Mouse (Mus musculus): Measurements from ENCODE around the gene Hist1h2ag.

Hist1h2ag gene

DNA sequence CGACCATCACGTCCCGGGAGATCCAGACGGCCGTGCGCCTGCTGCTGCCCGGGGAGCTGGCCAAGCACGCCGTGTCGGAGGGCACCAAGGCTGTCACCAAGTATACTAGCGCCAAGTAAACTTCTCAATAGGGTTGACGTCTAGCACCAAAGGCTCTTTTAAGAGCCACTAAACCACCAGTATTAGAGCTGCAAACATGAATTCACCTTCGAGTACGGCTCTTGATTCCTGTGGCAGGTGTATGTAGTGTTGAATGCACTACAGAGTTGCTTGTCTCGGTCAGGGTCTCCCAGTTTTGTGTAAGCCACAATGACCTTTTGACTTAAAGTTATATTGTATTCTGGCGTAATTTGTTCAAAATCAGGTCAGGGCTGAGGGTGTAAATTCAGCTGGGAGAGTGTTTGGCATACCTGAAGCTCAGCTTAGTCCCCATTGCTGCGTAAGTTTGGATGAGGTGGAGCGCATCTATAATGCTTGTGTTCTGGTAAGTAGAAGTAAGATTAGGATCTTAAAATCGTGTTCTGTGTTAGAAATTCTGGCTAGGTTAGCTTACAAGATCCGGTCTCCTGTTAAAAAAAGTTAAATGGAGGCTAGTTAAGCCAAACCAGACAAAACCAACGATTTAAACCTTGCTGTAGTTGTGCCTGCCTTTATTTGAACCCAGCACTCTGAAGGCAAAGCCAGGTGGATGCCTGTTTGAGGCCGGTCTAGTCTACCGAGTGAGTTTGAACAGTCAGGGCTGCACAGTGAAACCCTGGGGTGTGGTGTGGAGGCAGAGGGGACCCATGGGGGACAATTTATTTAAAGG is 6.4 kb downstream of the Hist1h2ag start:
- no peak for DNase-seq

DNA sequence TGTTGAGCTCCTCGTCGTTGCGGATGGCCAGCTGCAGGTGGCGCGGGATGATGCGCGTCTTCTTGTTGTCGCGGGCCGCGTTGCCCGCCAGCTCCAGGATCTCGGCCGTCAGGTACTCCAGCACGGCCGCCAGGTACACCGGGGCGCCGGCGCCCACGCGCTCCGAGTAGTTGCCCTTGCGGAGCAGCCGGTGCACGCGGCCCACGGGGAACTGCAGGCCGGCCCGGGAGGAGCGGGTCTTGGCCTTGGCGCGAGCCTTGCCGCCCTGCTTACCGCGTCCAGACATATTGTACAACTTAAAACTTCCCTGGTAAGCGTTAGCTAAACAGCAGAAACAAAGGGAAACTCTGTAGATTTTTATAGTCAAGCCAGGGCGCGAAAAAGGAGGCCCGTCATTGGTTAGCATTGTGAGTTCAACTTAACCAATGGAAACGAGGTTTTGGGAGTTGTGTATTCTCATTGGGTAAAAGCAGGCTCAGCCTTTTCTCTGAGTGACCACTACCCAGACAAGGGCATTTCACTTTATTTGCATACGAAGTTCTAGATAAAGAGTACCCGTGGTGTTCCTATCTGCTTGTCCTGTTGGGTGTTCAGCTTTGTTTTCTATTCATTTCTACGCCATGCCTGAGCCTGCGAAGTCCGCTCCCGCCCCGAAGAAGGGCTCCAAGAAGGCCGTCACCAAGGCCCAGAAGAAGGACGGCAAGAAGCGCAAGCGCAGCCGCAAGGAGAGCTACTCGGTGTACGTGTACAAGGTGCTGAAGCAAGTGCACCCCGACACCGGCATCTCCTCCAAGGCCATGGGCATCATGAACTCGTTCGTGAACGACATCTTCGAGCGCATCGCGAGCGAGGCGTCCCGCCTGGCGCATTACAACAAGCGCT is 7.2 kb downstream of the Hist1h2ag start, which contains the start of the genes Hist1h2ah and Hist1h2bk:
TSS of gene Hist1h2ah (minus strand) at position 302 of the 882 bp plus-strand sequence.
TSS of gene Hist1h2bk (plus strand) at position 604 of the 882 bp plus-strand sequence.
- DNase-seq: peak; percentile 92

DNA sequence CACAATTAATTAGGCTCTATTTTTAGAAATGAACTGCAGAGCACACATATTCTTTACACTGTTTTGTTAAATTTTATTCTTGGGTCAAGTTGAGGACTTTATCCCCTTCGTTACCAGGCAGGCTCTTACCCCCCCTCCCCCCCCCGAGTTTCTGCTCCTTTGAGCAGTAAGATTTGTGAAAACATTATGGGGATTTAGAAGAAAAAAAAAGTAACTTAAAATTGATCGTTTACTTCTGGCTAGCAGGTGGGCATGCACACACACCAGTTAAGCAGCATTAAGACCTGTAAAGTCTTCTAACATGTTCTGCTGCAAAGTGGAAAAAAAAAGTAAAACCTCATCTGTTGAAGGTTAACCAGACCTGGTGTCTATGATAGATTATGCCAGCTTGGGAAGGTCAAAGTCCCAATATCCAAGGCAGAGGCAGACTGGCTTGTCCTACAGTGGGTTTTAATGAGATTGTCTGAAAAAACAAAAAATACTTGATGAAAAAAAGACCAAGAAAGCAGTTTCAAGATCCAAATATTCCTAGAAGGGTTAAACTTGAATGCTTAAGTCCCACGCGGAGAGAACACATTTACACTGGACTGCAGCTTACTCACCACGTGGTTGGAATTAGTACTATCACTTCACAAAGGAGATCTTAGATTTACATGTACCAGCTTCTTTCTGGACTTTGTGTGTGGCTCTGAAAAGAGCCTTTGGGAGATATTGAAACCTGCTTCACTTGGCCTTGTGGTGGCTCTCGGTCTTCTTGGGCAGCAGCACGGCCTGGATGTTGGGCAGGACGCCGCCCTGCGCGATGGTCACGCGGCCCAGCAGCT is 8.1 kb downstream of the Hist1h2ag start:
- no peak for DNase-seq

DNA sequence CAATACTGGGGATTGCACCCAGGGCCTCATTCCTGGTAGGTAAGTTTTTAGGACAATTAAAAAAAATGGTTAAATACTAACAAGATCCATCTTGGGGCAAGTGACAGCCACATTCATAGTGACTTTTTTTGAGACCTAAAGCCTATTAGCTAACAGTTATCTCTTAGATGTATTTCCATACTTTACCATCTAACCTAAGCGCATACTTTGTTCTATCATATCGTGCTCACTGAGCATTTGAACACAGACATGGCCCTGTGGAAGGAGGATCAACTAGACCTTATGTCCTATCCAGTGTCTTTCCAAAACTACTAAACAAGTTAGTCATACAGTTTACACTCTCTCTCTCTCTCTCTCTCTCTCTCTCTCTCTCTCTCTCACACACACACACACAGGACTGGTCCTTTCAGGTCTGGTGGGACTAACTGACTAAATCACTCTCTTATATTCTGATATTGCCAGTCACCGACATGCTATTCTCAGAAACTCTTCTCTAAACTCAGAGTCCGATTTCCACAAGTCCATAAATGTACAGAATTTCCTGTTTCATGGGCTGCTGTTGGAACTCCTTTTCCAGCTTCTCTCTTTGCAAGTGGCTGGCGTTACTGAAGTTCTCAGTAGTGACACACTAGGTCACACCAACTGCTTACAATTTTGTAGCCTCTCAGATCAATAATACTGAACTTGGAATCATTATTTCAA is 8.9 kb downstream of the Hist1h2ag start:
- DNase-seq: no peak

GRCm38 (mm10) chr13:22030493-22030892 is 12.3 kb downstream of the Hist1h2ag start:
- no peak for DNase-seq

GRCm38 (mm10) chr13:22029928-22030327 is 12.8 kb downstream of the Hist1h2ag start:
- no peak for DNase-seq

DNA sequence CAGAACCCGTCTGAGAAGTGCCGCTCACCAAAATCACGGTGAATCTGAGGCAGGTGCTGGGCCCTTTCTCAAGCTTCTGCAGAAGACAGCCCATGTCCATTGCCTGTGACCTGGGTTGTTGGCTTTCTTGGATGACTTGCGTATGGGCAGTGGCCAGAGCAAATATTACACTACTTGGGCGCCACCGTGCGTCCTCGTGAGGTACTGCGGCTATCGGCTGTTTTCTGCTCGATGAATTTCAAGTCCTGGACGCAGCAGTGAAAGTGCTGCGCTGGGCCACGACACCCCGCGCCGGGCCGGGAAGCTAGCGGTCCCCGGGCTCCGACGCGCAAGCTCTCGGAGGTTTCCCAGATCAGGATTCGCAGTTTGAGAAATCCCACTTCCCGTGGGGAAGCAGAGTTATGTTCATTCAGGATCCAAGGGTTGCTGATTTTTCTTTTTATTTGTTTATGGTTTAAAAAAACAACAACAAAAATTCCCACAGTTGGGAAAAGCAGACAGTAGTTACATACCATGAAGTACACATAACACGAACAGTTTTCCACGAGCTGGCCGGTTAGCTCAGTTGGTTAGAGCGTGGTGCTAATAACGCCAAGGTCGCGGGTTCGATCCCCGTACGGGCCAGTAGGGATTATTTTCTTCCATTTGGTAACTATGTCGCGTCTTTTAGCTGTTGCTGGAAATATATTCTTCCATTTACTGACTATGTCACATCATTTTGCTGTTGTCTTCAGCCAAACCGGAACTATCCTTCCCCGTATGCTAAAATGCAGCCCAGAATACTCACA is 13.9 kb downstream of the Hist1h2ag start:
- DNase-seq: peak; percentile 97

GRCm38 (mm10) chr13:22026058-22027031 is 16.4 kb downstream of the Hist1h2ag start:
- DNase-seq: peak; percentile 87

DNA sequence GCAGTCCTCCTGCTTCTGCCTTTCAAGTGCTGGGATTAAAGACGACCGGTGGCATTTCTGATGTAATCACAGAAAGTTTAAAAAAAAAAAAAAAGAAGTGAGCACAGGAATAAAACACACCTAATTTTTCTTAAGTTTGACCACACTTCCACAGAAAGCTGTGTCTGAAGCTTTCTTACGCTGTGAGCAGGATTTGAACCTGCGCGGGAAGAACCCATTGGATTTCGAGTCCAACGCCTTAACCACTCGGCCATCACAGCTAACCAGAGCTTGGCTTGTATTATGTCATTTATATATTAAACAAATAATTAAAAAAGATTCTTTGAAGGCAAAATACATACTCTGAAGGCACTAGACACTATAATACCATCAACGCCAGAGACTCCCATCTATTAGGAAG is 20.5 kb downstream of the Hist1h2ag start:
- DNase-seq: peak; percentile 86

GRCm38 (mm10) chr13:22021581-22021980 is 21.2 kb downstream of the Hist1h2ag start:
- DNase-seq: no peak

- peak; percentile 76 for DNase-seq
Observed at GRCm38 (mm10) chr13:22020901-22021339, 21.8 kb downstream of the Hist1h2ag start.

DNA sequence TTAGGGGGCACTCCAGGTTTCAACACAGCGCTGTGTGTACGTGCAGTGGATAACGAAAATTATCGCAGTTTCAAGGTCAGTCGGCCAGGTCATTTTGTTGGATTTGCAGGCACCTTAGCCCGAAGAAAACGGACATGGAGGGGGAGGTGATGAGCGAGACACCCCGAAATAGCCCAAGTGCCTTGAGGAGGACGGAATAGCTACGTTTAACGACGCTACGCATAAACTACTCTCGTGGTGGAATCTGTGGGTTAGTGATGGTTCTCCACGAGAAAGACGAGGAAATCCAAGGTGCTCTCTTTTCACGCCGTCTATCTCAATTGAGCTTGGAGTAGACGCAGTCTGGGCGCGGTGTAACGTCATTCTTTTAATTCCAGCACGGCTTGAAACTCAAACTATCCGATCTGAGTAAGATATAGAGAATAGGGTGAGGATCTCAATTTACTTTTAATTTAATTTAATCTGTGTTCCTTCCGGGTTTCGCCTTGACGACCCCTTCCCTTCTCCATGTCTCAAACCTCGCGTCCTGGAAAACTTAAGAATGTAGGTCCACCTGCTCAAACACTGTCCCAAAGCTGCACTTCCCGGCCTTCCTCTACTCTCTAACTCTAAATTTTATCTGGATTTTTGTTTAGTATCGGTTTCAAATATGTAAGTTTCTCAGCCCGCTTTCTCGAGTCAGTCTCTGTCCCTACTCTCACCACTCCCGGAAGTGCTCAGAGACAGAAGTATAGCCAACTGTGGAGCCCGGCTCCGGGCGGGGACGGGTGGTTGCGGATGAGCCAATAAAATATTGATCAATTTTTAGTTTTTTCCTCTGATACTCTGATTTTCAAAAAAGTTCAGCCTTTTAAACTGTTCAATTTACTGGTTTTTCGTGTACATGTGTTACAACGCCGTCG is 22.6 kb downstream of the Hist1h2ag start:
- no peak for DNase-seq

DNA sequence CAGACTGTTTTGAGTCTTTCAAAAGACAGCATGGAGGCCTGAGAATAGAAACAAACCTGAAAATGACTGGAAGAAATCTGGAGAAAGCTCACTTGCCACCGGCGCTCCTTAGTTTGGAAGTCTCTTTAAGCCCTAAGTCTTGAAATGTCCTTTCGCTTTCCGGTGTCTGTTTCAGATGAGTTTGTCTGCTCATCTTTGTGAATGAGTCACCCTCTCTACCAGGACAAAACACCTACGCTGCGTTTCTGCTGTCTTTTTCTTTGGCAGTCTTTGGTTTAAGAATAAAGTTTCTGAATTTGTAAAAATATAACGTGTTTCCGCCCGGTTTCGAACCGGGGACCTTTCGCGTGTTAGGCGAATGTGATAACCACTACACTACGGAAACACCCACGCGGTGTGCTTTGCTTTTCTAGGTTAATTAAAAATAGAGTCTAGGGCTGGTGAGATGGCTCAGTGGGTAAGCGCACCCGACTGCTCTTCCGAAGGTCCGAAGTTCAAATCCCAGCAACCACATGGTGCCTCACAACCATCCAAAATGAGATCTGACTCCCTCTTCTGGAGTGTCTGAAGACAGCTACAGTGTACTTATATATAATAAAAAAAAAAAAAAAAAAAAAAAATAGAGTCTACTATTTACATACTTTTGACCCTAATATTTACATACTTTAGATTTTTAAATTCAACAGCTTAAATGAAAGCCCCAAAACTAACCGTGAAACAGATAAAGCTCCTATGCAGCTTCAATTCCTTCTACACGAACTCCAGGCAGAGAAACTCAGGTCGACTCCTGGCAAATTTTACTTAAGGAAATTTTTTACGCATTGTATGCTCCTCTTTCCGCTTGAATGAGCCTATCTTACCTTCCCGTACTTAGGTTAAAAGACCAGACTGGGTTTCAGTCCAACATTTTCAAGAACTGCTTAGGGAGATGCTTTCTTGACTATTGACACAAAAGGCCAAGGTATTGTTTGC is 27.0 kb downstream of the Hist1h2ag start:
- DNase-seq: peak; percentile 74

DNA sequence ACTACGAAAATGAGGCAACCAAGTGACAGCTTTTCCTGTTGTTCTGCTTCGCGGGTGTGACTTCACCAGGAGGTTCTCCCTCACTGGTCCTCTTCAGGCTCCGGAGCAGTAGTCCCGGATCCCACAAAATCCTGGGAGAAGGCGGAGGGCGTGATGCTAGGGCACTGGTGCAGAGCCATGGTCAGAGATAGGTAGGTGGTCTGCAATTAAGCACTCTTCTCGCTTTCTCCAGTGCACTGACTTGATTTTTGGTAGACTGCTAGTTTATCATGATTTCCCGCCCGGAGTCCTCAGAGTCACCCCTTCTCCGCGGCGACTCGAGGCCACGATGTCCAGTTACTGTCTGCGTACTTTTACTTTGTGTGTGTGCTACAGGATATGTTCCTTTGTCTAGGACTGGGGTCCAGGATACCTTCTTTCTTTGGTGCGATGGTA is 28.3 kb downstream of the Hist1h2ag start:
- no peak for DNase-seq

DNA sequence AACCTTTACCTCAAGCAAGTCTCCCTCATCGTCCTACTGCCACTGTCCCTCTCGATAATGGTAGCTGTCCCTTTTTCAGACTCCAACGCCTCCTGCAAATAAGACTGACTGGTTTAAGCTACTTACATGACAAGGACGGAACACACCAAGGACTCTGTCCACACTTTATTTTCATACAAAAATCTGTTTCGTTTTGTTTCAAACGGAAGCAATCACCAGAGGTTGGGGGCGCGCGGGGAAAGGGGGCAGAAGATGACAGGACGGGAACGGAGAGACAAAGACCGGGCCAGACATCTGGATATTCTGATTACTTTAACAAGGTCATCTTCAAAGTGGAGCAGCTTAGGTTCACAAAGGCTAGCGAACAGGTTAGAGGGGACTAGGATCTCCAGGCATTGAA is 29.0 kb downstream of the Hist1h2ag start:
- DNase-seq: no peak

DNA sequence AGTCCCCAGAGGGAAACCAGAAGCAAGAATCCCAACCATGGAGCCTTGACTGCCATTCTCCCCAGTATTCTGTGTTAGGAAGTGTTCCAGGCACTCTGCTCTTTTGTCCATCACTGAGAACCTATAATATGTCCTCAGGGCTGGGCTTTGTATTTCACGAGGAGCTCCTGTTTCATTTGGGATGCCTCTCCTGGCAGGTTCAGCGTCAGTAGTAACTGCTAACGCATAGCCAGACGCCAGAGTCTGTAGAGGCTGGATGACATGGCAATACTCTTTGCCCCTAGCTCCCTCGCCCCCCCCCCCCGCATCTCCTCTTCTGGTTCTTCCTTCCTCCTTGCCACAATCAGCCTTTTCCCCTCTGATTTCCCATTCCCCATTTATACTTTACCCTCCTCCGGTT is 33.1 kb downstream of the Hist1h2ag start, which contains the start of gene Prss16:
TSS of gene Prss16 (minus strand) at position 101 of the 400 bp plus-strand sequence.
- no peak for DNase-seq

GRCm38 (mm10) chr13:22008707-22009106 is 34.0 kb downstream of the Hist1h2ag start:
- DNase-seq: no peak

Measured in lung, postnatal 10 days (tissue).